Mouse (Mus musculus) heart, adult 2 months (tissue): ENCODE measurements around the gene Slc39a11. TPM values are rescaled to one million over a fixed set of nuclear protein-coding genes. Genes with fewer than 3 reads are reported as not detected.

ENCODE experiments used
- DNase-seq, 2 experiments: peaks; one replicate each; pipeline ENCODE4 v3.0.0; 2021
- H3K27ac ChIP-seq: fragments of 200-600 bp; 2 replicates; pipeline ENCODE4 v1.8.1; 2022
- H3K27me3 ChIP-seq: fragments of 200-500 bp; 2 replicates; pipeline ENCODE4 v1.6.1; 2012; ENCODE audit warnings: mild to moderate bottlenecking, low read length, inconsistent platforms, mixed read lengths; ENCODE audit not compliant: control insufficient read depth, insufficient read depth
- H3K36me3 ChIP-seq: fragments of 200-500 bp; 2 replicates; pipeline ENCODE4 v1.6.1; 2012; ENCODE audit warnings: low read length, inconsistent platforms; ENCODE audit not compliant: control insufficient read depth, insufficient read depth
- H3K4me1 ChIP-seq: fragments of 200-500 bp; 2 replicates; pipeline ENCODE4 v1.6.1; 2011; ENCODE audit warnings: low read length; ENCODE audit not compliant: control insufficient read depth, insufficient read depth
- H3K4me3 ChIP-seq: fragments of 200-600 bp; 2 replicates; pipeline ENCODE4 v1.8.1; 2022
- H3K79me2 ChIP-seq: fragments of 200-500 bp; replicated peaks from 2 replicates; pipeline ENCODE4 v1.6.1; 2012; ENCODE audit warnings: mild to moderate bottlenecking, inconsistent platforms, low read length, moderate library complexity, mixed read lengths; ENCODE audit not compliant: control insufficient read depth, insufficient read depth
- H3K9ac ChIP-seq: fragments of 200-500 bp; 2 replicates; pipeline ENCODE4 v1.6.1; 2012; ENCODE audit warnings: low read depth, mild to moderate bottlenecking, control low read depth, inconsistent platforms, low read length, mixed read lengths
- CTCF ChIP-seq: fragments of 200-600 bp; IDR thresholded peaks from 2 replicates; pipeline ENCODE4 v1.8.1; 2022; ENCODE audit warnings: antibody characterized with exemption, mild to moderate bottlenecking, moderate library complexity
- EP300 ChIP-seq: fragments of 200-500 bp; IDR thresholded peaks from 2 replicates; pipeline ENCODE4 v1.6.1; 2011; ENCODE audit warnings: low read depth, low read length, control low read depth; ENCODE audit not compliant: insufficient read depth
- POLR2A ChIP-seq: fragments of 200-500 bp; IDR thresholded peaks from 2 replicates; pipeline ENCODE4 v1.6.1; 2011; ENCODE audit warnings: mild to moderate bottlenecking, low read depth, low read length, control low read depth; ENCODE audit not compliant: insufficient read depth
- WGBS: fragments of 180-500 bp; shearing (Covaris S2); methylation state at CpG from one replicate; pipeline ENCODE4 v1.1.7; 2018; 5-methylcytosine and 5-hydroxymethylcytosine counted together
- intact Hi-C: fragments of 180-260 bp; cut with DNase I; formaldehyde crosslinking; loops from one replicate; pipeline ENCODE4 v1.15.1; 2025
- polyA plus RNA-seq: library from polyadenylated mRNA; depleted of rRNA; stranded (reverse); fragments of >200 nt; gene quantifications from 2 replicates; pipeline ENCODE4 v1.2.3, GENCODE M21; 2012
- total RNA-seq, 2 experiments: library from RNA; stranded (reverse); gene quantifications; 2 replicates each; pipeline ENCODE4 v1.2.3; 2021

The Slc39a11 gene
- total and polyA plus RNA-seq, 3 experiments = 2.6 to 5.6 (median 2.7) TPM

GRCm38 (mm10) chr11:113266706-113267105 is 383.2 kb downstream of the Slc39a11 start:
- Histone ChIP-seq H3K27me3 (no peaks in the 10 kb centered on the region), H3K36me3 (no peaks in the 10 kb centered on the region), H3K9ac (no peak overlapping the region), H3K4me3 (no peak overlapping the region), H3K79me2 (no peaks in the 10 kb centered on the region), H3K4me1 (no peaks in the 10 kb centered on the region), H3K27ac (no peak overlapping the region)
- intact Hi-C loops = no loop called here
- no peak for DNase-seq
- TF ChIP-seq POLR2A (no peak), EP300 (no peak), CTCF (no peak)
- 43% methylated on average over 4 of the region's 4 CpGs for WGBS

- no peak overlapping the region for H3K27ac ChIP-seq
- no peak for DNase-seq
- intact Hi-C loops = no loop called here
- H3K27me3 ChIP-seq = no peaks in the 10 kb centered on the region
- H3K9ac ChIP-seq = no peak overlapping the region
- H3K79me2 ChIP-seq = no peaks in the 10 kb centered on the region
- H3K36me3 ChIP-seq = no peaks in the 10 kb centered on the region
- WGBS = 57% methylated on average over 3 of the region's 3 CpGs
- no peak overlapping the region for H3K4me3 ChIP-seq
- TF ChIP-seq POLR2A (no peak), EP300 (no peak), CTCF (no peak)
- no peaks in the 10 kb centered on the region for H3K4me1 ChIP-seq
Measured at GRCm38 (mm10) chr11:113265567-113265966, 384.3 kb downstream of the Slc39a11 start.

DNA sequence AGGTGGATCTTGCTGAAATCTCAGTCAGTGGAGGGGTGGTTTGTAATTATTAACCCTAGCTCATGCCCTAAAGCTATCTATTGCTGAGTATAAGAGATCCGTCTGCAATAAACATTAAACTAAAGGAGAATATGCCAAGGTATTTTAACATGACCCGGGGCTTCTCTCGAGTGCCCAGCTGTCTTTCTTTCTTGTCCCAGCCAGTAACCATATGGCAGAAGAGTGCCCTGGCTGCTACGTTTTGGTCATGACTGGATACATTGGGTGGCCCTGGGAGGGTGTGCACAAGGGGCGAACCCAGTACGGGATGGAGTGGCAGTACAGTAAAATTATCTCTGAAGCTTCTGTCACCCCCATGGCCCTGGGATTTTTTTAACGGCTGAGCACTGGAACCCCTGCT is 385.9 kb downstream of the Slc39a11 start:
- Histone ChIP-seq H3K9ac (no peak overlapping the region), H3K4me3 (no peak overlapping the region), H3K27me3 (no peaks in the 10 kb centered on the region), H3K79me2 (no peaks in the 10 kb centered on the region), H3K4me1 (no peaks in the 10 kb centered on the region), H3K36me3 (no peaks in the 10 kb centered on the region), H3K27ac (no peak overlapping the region)
- WGBS = 77% methylated on average over 7 of the region's 7 CpGs
- intact Hi-C loops = no loop called here
- TF ChIP-seq CTCF (no peak), POLR2A (no peak), EP300 (no peak)
- DNase-seq = no peak

DNA sequence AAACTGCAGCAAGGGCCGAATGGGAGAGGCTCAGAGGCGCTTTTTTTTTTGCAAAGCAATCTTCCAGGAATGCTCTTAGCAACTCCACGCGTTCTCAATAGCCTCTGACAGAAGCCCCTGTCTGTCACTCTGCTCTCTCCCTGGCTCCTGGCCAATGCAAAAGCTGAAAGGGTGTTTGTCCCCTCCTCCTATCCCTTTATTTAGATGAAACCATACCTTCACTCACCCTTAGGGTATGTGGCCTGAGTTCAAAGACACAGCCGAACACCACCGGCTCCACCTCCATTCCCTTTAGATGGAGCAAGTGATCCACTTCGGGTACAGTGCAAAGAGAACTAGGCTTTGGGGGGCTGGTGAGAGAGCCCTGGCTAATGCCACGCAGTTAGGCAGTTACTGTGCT is 387.8 kb downstream of the Slc39a11 start:
- WGBS = 54% methylated on average over 8 of the region's 8 CpGs
- Histone ChIP-seq H3K27me3 (no peaks in the 10 kb centered on the region), H3K36me3 (no peaks in the 10 kb centered on the region), H3K9ac (no peak overlapping the region), H3K4me3 (no peak overlapping the region), H3K27ac (no peak overlapping the region), H3K79me2 (no peaks in the 10 kb centered on the region), H3K4me1 (no peaks in the 10 kb centered on the region)
- no peak for TF ChIP-seq EP300
- no peak for DNase-seq
- intact Hi-C loops = no loop called here

- H3K36me3 ChIP-seq = no peaks in the 10 kb centered on the region
- H3K27me3 ChIP-seq = no peaks in the 10 kb centered on the region
- intact Hi-C loops = no loop called here
- no peaks in the 10 kb centered on the region for H3K79me2 ChIP-seq
- no peak overlapping the region for H3K4me3 ChIP-seq
- no peak overlapping the region for H3K9ac ChIP-seq
- no peak for TF ChIP-seq POLR2A
- no peaks in the 10 kb centered on the region for H3K4me1 ChIP-seq
- no peak overlapping the region for H3K27ac ChIP-seq
- DNase-seq = no peak
- WGBS = 66% methylated on average over 4 of the region's 4 CpGs
Measured at GRCm38 (mm10) chr11:113261421-113261820, 388.5 kb downstream of the Slc39a11 start.

DNA sequence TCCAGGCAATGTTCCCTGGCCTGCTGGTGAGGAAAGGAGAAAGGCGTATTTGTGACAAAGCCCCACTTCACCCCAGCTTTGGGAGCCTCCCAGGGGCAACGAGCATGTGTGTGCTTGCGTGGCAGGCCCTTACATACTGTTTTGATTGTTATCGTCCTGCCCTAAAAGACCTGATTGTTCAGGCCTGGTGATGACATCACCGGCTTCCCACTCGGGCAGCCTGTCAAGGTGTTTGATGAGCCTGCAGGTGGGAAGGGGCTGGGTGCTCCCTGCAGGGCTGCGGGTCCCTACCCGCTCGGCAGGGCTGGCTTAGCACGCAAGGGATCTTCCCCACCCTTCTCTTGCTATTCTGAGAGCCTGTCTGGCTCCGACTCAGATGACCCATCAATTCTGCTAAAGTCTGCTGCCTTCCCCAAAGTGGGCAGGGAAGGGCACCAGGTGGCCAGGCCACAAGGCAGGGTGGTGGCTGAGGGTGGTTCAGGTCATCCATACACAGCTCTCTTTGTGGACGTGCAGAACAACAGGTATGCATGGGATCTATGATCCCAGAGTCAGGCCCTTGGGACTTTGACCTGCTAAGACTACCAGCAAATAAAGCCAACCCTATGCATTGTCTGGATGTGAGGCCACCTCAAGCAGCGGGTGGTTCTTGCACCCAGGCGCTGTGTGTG is 390.0 kb downstream of the Slc39a11 start:
- H3K4me3 ChIP-seq = no peak overlapping the region
- no peaks in the 10 kb centered on the region for H3K27me3 ChIP-seq
- H3K9ac ChIP-seq = no peak overlapping the region
- 89% methylated on average over 14 of the region's 14 CpGs for WGBS
- H3K27ac ChIP-seq = no peak overlapping the region
- no peaks in the 10 kb centered on the region for H3K36me3 ChIP-seq
- no peaks in the 10 kb centered on the region for H3K4me1 ChIP-seq
- TF ChIP-seq POLR2A (no peak), CTCF (no peak), EP300 (no peak)
- H3K79me2 ChIP-seq = no peaks in the 10 kb centered on the region
- no peak for DNase-seq
- intact Hi-C loops = no loop called here
